Mouse (Mus musculus) kidney, postnatal 36 days (tissue): Measurements from ENCODE around the gene Gm8660.
"Not testable (repeated sequence)": the region's sequence is repeated elsewhere in the genome, so short reads cannot be mapped to it uniquely, and the experiment has no call there.

Source experiments
- DNase-seq, 2 experiments: peaks; one replicate each; pipeline ENCODE4 v3.0.0; 2021 to 2022; ENCODE audit warnings: mixed read lengths in 2 of 2

Gm8660 gene

GRCm38 (mm10) chr7:22370939-22371338 is at the start of gene Gm8660:
Gene Gm8660, minus strand, starts transcription at chr7:22371039.
- DNase-seq = not testable (repeated sequence)

GRCm38 (mm10) chr7:22413283-22413682 is 42.4 kb upstream of the Gm8660 start, which contains the start of gene Vmn1r148:
Gene Vmn1r148, plus strand, starts transcription at chr7:22413583.
- not testable (repeated sequence) for DNase-seq

GRCm38 (mm10) chr7:22329617-22330016 is 41.2 kb downstream of the Gm8660 start, which contains the start of gene Gm4187:
Gene Gm4187, minus strand, starts transcription at chr7:22329717.
- DNase-seq = not testable (repeated sequence)
